Mouse (Mus musculus) adrenal gland, adult (tissue): ENCODE data around the gene Tbc1d17.
"Not testable (repeated sequence)": the region's sequence is repeated elsewhere in the genome, so short reads cannot be mapped to it uniquely, and the experiment has no call there.

ENCODE experiments used
- DNase-seq, 2 experiments: peaks; one replicate each; pipeline ENCODE4 v3.0.0; 2022 to 2023; ENCODE audit warnings: low spot score in 1 of 2; ENCODE audit not compliant: inconsistent age in 2 of 2

Tbc1d17 gene

DNA sequence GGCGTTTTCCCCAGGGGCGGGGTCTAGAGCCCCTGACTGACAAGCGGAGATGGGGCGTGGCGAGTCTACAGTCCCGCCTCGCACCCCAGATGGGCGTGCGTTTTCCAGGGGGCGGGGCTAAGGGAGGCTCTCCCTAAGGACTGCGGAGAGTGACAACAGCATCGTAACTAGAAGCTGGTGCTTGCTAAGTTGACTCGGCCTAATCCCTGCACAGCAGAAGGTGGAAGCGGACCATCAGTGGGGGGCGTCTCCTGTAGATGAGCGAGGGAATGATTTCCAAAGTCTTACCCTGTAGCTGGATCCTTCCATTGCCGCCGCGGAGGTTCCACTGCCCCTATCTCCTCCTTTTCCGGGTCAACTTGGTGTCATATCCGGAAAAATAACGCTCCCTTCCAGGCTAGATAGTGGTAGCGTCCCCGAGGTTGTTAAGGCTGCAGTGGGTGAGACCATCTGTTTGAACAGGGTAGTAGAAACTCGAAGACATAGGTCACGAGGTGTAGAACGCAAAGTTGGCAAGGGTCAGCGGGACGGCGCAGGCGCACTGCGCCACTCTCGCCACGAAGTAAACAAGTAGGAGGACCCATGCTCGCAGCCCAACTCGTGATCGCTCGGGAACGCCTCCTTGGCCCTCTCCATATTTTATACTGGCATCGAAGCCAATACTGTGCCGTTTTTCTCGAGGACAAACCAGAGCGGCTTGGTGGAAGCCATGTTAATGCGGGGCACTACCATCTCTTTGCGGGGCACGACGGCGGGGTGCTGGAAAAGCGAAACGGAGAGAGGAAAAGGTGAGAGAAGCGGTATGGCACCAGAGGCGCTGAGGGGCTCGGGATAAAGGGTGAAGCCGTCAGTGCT lies at the start of gene Tbc1d17, which contains the start of gene Akt1s1:
Gene Tbc1d17, minus strand, starts transcription at position 519 of the 855 bp plus-strand sequence.
Gene Akt1s1, plus strand, starts transcription at position 431 of the 855 bp plus-strand sequence.
- peak; percentile 100 for DNase-seq

GRCm38 (mm10) chr7:44898607-44899006 lies 49.7 kb upstream of the Tbc1d17 start:
- peak; percentile 73 to 86 for DNase-seq

- DNase-seq: no peak
Observed at GRCm38 (mm10) chr7:44896499-44896898, 47.6 kb upstream of the Tbc1d17 start.

DNA sequence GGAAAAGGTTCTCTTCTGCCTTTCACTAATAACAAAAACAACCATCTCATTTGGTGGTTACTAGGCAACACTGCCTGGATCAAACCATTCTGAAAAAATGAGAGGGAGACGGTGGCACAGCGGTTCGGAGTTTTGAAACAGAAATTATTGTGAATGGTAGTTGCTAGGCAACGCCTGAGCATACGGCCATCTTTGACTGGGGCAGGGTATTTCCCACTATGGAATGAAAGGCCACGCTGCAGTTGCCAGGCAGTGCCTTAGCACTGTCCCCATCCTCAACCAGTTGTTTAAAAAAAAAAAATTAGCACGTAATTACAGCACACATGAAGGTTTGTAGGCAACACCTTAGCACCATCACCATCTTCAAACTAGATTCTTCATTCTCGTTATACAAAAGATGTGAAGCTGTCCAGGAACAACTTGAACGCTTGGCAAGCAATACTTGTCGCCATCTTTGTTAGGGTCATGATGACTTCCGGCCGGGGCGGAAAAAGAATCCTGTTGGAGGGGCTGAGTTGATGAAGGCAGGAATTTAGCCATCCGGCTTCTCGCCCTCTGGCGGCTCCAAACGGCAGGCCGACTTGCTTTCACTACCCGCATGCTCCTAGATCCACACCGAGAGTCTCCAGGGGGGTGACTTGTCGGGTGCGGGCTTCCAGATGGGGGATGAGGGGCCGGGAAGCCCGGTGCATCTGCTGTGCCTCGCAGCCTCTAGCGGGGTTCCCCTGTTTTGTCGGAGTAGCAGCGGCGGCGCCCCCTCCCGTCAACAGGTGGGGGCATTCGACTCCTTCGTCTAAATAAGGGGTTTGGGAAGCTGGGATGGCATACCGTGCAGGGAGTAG lies 46.9 kb upstream of the Tbc1d17 start, which contains the start of gene Fuz:
Gene Fuz, plus strand, starts transcription at position 487 of the 842 bp plus-strand sequence.
- DNase-seq: peak; percentile 93 to 98

DNA sequence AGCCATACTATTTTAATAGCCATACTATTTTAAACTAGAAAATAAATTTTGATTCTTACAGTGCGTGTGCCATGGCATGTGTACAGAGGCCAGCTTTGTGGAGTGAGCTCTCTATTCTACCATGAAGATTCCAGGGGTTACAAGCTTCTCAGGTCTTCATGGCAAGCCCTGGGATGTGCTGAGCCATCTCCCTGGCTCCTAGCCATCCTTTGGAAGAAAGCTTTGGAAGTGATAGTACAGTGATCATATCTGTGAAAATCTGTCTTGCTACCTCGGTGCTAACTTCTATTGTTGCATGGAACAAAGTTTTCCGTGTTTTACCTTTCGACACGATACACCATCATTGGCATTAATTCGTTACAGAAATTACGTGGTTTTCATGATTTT lies 46.3 kb upstream of the Tbc1d17 start:
- DNase-seq: no peak

DNA sequence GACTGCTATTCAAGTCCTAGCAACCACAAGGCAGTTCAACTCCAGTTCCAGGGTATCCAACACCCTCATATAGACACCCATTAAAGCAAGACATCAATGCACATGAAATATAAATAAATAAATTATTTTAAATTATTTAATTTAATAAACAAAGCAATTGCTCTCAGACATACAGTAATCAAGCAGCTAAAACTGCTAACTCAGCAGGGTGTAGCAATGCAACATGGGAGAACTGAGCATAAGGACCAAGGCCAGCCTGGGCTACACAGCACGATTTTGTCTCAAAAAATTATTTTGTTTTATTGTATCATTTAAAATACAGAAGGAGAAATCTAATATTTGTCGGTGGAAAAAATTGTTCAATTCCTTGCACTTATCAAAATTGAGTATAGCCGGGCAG lies 45.3 kb upstream of the Tbc1d17 start:
- no peak for DNase-seq

DNA sequence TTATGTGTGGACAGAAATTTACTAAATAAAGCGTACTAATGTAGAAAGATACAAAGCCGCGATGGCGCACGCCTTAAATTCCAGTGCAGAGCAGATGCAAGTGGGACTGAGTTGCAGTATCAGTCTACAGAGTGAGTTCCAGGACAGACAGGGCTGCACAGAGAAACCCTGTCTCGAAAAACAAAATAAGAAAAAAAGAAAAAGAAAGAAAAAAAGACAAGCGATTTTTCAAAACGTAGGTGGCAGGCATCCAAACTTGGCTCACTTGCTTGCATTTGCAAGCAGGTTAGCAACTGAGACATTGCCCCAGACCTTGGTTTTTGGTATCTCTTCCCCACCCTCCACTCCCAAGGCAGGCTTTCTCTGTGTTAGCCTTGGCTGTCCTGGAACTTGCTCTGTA lies 44.3 kb upstream of the Tbc1d17 start:
- DNase-seq: peak in 1 of 2 experiments; percentile 66

DNA sequence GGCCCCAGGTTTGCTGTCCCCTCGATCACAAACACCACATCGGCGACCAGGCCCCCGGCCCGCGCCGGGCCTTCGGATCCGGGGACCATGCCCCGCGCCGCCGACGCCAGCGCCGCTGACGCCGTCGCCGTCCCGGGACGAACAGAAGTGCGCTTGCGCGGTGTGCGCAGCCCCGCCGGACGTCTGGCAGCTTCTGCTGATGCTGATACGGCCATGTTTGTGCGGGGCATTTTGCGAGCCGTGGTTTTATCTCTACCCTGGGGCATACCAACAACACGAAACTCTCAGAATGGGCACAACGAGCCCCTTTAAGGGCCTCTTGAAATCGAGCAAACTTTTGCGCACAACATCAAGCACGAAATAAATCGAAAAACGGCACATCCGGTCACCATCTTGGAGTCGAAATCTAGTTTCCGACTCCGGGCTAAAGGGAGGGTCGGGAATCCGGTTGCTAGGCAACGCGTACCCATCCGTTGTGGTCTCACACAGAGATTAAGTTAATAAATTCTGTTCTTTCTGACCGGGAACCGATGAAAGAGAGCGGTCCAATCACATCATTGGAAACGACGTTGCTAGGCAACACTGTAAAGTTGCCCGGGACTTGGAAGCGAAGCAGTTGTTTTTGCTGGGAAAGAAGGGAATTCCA lies 43.5 kb upstream of the Tbc1d17 start, which contains the start of gene Med25:
Gene Med25, minus strand, starts transcription at position 437 of the 646 bp plus-strand sequence.
- peak; percentile 94 to 99 for DNase-seq

- DNase-seq: no peak
Observed at GRCm38 (mm10) chr7:44891611-44892010, 42.7 kb upstream of the Tbc1d17 start.

DNA sequence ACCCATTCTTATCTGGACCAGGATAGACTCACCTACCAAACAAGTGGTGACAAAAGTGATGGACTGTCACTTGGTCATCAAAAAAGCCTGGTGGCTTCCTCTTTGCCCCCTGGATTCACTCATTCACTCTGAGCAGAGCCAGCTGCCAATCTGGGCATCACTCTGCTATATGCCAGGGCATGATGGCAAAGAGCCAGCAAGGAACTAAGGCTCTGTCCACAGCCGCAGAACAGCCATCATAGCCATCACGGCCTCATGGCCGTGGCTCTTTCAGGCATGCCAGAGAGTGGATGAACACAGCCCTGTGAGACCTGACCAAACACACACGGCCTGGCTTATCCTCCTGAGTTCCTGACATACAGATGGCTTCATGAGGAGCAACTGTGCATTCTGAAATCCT lies 41.9 kb upstream of the Tbc1d17 start:
- DNase-seq: peak in 1 of 2 experiments; percentile 62

GRCm38 (mm10) chr7:44890180-44890579 lies 41.3 kb upstream of the Tbc1d17 start:
- DNase-seq: no peak

DNA sequence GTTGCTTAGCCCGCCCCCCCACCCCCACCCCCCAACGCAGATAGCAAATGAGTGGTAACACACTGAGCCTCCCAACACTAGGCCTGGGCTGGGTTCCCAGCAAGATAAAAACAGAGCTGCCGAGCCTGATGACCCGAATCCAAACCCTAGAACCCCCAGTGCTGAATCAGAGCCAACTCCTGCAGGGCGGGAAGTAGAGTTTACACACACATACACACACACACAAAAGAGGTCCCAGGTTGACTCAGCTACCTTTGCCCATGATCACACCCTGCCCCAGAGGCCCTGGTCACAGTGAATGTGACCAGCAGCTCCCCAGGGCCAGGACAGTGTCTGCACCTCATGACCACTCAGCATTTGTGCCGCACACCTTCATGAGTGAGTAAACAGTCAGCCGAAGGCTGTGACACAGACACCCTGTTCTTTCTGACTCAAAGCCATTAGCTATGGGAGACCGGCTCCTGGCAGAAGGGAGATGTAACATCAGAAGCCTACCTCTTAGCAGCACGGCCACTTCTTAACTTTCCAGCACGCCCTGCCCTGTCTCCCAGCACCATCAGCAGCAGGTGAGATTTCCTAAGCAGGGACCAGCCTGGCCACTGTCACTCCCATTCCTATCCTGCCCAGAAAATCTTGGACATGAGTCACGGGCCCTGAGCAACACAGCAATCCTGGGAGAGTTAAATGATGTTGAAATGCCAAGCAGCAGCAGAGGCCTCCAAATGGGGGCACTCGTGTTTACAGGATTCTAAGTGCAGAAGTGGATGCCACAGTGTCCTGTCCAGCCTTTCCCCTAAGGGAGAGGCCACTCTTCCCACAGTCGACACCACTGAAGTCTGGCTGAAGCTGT lies 39.6 kb upstream of the Tbc1d17 start:
- peak in 1 of 2 experiments; percentile 80 for DNase-seq

DNA sequence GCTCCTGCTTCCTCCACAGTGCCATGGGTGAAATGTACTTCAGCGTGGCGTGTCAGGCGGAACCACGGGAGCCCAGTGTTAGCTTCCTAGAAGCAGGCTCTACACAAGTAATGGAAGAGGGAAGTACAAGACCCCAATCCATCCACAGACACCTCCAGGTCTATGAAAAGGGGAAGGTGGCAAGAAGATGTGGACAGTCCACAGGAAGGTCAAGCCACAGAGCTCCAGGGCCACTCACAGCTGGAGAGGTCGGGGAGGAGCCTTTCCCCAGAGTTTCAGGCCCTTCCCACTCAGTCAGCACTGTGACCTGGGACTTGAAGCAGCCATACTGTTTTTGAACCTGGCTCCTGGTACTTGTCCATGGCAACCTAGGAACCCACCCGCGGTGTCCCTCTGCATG lies 38.1 kb upstream of the Tbc1d17 start:
- no peak for DNase-seq

DNA sequence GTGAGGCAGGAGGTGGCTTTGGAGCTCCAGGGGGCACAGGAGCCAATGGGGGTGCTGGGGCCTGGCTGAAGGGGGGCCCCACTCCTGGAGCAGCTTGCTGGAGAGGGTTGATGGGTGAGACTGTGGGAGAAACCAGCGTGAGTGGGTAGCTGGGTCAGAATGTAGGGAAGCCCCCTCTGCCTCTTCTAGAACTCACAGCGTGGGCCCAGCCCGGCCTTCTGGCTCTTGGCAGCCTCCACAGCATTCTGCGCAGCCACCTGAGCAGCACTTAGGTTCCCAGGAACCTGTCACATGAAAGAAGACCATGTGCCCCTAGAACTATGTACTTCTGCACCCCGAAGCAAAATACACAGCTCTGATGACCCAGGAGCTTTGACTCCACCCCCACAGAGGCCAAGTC lies 35.8 kb upstream of the Tbc1d17 start:
- no peak for DNase-seq

DNA sequence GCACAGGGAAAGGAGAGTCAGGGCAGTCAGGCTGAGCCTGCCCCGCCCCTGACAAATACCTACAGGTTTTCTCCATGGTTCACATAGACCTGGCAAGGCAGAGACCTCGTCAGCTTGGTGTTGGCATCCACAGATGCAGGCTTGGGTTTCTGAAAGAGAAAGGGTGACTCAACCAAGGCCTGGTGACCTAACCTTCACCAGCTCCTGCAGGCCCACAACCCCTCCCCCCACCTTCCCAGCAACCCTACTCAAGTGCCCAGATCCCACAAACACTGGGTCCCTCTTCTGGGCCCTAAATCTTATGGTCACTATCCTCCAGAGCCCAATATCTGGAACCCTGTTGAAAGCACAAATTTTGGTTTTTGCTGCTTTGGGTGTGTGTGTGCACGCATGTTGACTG lies 34.2 kb upstream of the Tbc1d17 start:
- DNase-seq: peak; percentile 65 to 86

DNA sequence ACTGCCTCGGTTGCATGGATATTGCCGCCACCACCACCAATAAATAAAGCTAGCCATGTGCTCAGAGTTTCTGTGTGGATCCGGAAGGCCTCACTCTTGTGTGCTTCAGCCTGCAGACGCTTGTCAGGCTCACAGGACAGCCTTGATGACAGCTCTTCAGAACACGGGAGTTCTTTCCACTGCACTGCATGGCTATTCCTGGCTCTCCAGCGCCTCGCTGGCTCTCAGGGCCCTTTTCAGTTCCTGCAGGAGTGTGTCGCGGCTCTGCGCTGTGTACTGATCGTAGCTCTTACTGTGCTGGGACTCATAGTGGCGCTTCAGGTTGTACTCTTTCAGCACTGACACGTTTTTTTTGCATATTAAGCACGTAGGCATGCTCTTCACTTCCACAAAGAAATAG lies 29.0 kb upstream of the Tbc1d17 start:
- DNase-seq: no peak

GRCm38 (mm10) chr7:44871774-44872173 lies 22.9 kb upstream of the Tbc1d17 start:
- DNase-seq: not testable (repeated sequence)

- no peak for DNase-seq
Observed at GRCm38 (mm10) chr7:44871181-44871580, 22.3 kb upstream of the Tbc1d17 start.

- peak in 1 of 2 experiments; percentile 59 for DNase-seq
Observed at GRCm38 (mm10) chr7:44870614-44871013, 21.7 kb upstream of the Tbc1d17 start.
